Mouse (Mus musculus) forebrain, embryonic 14.5 days (tissue): ENCODE data around the gene Btg3. TPM values are rescaled to one million over a fixed set of nuclear protein-coding genes. Genes with fewer than 3 reads are reported as not detected.

Experiments
- ATAC-seq: fragments of 200-750 bp; cut with Nextera tagmentation; 2 replicates; pipeline ENCODE4 v1.8.0; 2017; ENCODE audit warnings: mild to moderate bottlenecking, moderate library complexity
- DNase-seq: peaks from one replicate; pipeline ENCODE4 v3.0.0-alpha.2; 2015; ENCODE audit warnings: low spot score
- H3K27ac ChIP-seq: fragments of 300-500 bp; sonication (generic); 2 replicates; pipeline ENCODE4 v1.5.1; 2014; ENCODE audit warnings: low read depth, mild to moderate bottlenecking, control low read depth, low read length, moderate library complexity
- H3K27me3 ChIP-seq: fragments of 300-500 bp; sonication (generic); replicated peaks from 2 replicates; pipeline ENCODE4 v1.6.1; 2014; ENCODE audit warnings: low read length, control low read depth, mixed read lengths; ENCODE audit not compliant: control insufficient read depth, insufficient read depth
- H3K36me3 ChIP-seq: fragments of 300-500 bp; sonication (generic); 2 replicates; pipeline ENCODE4 v1.6.1; 2014; ENCODE audit warnings: low read length, control low read depth; ENCODE audit not compliant: control insufficient read depth, insufficient read depth
- H3K4me1 ChIP-seq: fragments of 300-500 bp; sonication (generic); 2 replicates; pipeline ENCODE4 v1.6.1; 2014; ENCODE audit warnings: antibody characterized with exemption, low read length, control low read depth; ENCODE audit not compliant: control insufficient read depth, insufficient read depth
- H3K4me2 ChIP-seq: fragments of 300-500 bp; sonication (generic); 2 replicates; pipeline ENCODE4 v1.6.1; 2014; ENCODE audit warnings: mild to moderate bottlenecking, control low read depth, low read length
- H3K4me3 ChIP-seq: fragments of 300-500 bp; sonication (generic); 2 replicates; pipeline ENCODE4 v1.5.1; 2014; ENCODE audit warnings: low read depth, low read length, control low read depth
- H3K9ac ChIP-seq: fragments of 300-500 bp; sonication (generic); 2 replicates; pipeline ENCODE4 v1.6.1; 2014; ENCODE audit warnings: mild to moderate bottlenecking, low read length, control low read depth, moderate library complexity
- H3K9me3 ChIP-seq: fragments of 300-500 bp; sonication (generic); replicated peaks from 2 replicates; pipeline ENCODE4 v1.6.1; 2016; ENCODE audit warnings: low read length, control low read depth, mixed read lengths; ENCODE audit not compliant: control insufficient read depth
- WGBS: fragments of 180-500 bp; shearing (Covaris S2); extraction: QIAGEN DNeasy Blood & Tissue Kit; methylation state at CpG from one replicate; pipeline ENCODE4 v1.1.7; 2014; 5-methylcytosine and 5-hydroxymethylcytosine counted together
- polyA plus RNA-seq: library from polyadenylated mRNA; unstranded; fragments of >200 nt; fragmentation: Nextera tagmentation; extraction: Ambion mirVana; gene quantifications from 2 replicates; pipeline ENCODE4 v1.2.1, GENCODE M21; 2014

Gene Btg3
- polyA plus RNA-seq, 1 experiment from 2014 or later = 22.5 TPM

DNA sequence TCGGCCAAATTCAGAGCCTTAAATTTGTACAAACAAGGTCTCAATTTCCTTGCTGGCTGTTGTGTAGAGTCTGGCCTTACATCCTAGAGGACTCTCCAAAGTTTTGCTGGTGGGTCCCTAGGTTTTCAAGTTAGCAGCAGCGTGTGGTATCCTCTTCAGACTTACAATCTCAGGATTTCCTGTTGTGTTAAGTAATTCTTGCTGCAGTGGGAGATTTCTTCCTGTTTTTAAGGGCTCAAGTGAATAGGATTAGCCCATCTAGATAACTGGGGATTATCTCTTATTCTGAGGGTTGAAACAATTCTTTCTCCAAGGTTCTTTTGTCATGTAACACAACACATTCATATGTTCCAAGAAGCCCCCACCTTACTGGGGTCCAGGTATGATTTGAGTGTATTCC lies 14.4 kb upstream of the Btg3 start:
- no peaks in the 10 kb centered on the region for H3K36me3 ChIP-seq
- WGBS = 71% methylated on average over 2 of the region's 2 CpGs
- no peak overlapping the region for H3K4me3 ChIP-seq
- no peak for DNase-seq
- H3K9me3 ChIP-seq = no peaks in the 10 kb centered on the region
- H3K4me1 ChIP-seq = no peaks in the 10 kb centered on the region
- H3K27me3 ChIP-seq = no peaks in the 10 kb centered on the region
- no peak overlapping the region for H3K27ac ChIP-seq
- no peak overlapping the region for H3K4me2 ChIP-seq
- no peak for ATAC-seq
- no peak overlapping the region for H3K9ac ChIP-seq

DNA sequence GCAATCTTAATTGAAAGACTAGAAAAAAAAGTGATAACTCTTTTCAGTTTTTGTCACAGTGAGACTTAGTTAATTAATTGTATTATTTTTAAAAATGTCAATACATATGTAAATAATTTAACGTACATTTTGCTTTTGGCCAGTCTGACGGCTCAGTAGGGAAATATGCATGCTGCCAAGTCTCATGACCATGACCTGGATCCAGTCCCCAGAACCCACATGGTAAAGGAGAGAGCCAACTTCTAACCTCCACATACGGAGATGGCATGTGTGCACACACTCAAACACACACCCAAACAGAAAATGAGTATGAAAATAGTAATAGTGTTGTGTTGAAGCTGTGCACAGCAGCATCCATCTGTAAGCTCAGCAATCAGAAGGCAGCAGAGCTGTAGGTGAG lies 13.0 kb upstream of the Btg3 start:
- Histone ChIP-seq H3K36me3 (no peaks in the 10 kb centered on the region), H3K4me3 (no peak overlapping the region), H3K9ac (no peak overlapping the region), H3K27me3 (no peaks in the 10 kb centered on the region), H3K27ac (no peak overlapping the region), H3K4me1 (no peaks in the 10 kb centered on the region), H3K4me2 (no peak overlapping the region), H3K9me3 (no peaks in the 10 kb centered on the region)
- no peak for DNase-seq
- ATAC-seq = no peak
- 80% methylated on average over 3 of the region's 3 CpGs for WGBS

DNA sequence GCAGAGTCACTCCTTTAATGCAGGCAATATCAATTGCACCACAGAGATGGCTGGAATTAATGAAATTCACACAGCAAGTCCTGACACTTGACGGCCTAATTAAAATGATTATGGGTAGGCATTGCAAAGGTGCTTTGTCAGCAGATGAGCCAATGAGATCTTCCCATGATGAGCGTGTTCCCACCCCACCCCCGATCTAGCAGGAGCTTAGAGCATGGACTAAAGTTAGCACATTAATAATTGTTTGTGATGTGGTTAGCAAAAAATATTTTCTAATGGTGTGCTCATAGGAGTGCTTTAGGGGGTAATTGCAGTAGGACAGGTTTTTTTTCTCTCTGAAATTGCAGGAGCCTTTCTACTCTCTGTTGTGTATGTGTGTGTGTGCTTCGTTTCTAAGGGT lies 12.1 kb upstream of the Btg3 start:
- WGBS = 50% methylated on average over 4 of the region's 4 CpGs
- no peaks in the 10 kb centered on the region for H3K9me3 ChIP-seq

DNA sequence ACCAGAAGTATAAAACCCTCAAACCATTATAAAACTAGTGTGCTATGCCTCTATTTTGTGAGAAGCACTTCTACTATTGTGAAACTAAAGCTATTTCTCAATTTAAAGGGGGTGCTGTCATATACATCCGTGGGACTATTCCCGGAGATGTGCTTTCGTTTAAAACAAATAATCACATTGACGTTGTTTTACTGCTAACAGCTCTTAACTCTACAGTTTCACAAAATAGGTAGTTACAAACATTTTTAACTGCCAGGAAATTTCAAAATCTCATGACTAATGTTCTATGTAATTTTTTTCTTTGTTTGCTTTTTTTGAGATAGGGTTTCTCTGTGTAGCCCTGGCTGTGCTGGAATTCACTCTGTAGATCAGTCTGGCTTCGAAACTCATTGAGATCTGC lies 1.5 kb upstream of the Btg3 start:
- Histone ChIP-seq H3K4me2 (no peak overlapping the region), H3K27ac (no peak overlapping the region), H3K9ac (no peak overlapping the region), H3K36me3 (no peaks in the 10 kb centered on the region), H3K9me3 (no peaks in the 10 kb centered on the region), H3K27me3 (no peaks in the 10 kb centered on the region), H3K4me3 (no peak overlapping the region), H3K4me1 (no peaks in the 10 kb centered on the region)
- 94% methylated on average over 5 of the region's 5 CpGs for WGBS
- ATAC-seq (no peak), DNase-seq (no peak)

More for the DNA sequence above, 12.1 kb upstream of the Btg3 start:
- no peak overlapping the region for H3K4me2 ChIP-seq
- H3K4me1 ChIP-seq = no peaks in the 10 kb centered on the region
- no peak overlapping the region for H3K4me3 ChIP-seq
- H3K27me3 ChIP-seq = no peaks in the 10 kb centered on the region
- no peak overlapping the region for H3K9ac ChIP-seq
- DNase-seq = no peak
- no peaks in the 10 kb centered on the region for H3K36me3 ChIP-seq
- no peak for ATAC-seq
- H3K27ac ChIP-seq = no peak overlapping the region

DNA sequence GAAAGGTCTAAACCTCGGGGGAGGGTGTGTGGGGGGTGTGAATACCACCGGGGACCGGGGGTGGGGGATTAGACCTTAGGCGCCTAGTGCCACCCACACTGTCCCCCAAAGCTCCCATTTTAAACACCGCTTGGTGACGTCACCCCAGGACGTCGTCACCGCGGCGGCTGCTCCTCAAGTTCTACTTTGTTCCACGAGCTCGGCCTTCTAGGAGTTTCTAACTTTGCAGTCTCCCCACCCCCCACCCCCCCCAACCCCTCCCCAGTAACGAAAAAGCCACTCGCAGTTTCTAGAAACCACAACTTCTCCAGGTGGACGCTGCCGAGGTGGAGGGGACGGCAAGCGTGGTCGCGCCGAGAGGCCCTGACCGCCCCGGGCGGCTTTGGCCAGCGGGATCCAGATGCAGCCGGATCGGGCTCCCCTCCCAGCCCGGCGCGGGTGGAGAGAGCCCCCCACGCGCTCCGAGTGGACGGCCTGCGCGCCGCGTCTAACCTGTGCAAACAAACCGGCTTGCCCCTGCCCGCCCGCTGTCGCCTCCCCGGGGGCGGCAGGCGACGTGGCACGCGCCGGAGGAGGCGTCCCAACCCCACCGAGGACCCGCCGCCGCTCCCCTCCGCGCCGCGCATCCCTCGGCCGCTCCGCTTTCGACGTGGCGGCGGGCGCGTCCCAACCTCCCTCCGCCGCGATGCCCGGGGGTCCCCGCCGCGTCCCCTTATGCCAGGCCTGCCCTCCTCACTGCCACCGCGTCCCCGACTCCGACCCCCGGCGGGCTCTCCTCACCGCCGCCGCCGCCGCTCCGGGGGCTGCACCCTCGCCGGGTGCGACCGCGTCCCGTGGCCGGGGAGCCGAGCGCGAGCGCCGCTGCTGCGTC lies 936 bp downstream of the Btg3 start:
- Histone ChIP-seq H3K9ac (peak overlapping the region; percentile 75), H3K27ac (0 out of 2 replicates have a peak overlapping the region, but pooled peaks have one; percentile 2), H3K9me3 (no peaks in the 10 kb centered on the region), H3K36me3 (peaks cover 10% of the 10 kb centered on the region; the same call in 1 of the 2 replicates), H3K4me3 (peak overlapping the region; percentile 80), H3K27me3 (no peaks in the 10 kb centered on the region), H3K4me1 (no peaks in the 10 kb centered on the region), H3K4me2 (peak overlapping the region; percentile 63)
- WGBS = 1% methylated on average over 84 of the region's 100 CpGs
- peak; percentile 62 for DNase-seq
- peak; percentile 67 for ATAC-seq

DNA sequence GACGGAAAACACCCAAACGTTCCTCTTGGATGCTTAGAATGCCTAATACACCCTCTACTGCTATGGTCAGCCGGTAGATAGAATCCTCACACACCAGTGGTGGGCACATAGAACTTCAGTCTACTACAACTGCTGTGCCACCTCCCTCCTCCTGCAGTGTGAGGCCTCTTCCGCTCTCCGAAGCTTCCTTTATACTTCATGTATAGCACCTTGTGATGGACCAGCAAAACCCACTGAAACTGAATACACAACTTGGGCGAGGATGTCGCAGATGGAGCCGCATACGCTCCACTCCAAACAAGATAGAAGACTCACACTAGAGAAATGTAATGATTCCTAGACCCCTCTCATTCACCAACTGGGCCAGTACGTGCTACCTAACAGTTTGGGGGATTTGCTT lies 1.8 kb downstream of the Btg3 start:
- DNase-seq (no peak), ATAC-seq (no peak)
- Histone ChIP-seq H3K9me3 (no peaks in the 10 kb centered on the region), H3K4me2 (peak overlapping the region; percentile 63), H3K27me3 (no peaks in the 10 kb centered on the region), H3K4me1 (no peaks in the 10 kb centered on the region), H3K4me3 (peak overlapping the region; percentile 80), H3K36me3 (peaks cover 10% of the 10 kb centered on the region; the same call in 1 of the 2 replicates), H3K9ac (no peak overlapping the region), H3K27ac (no peak overlapping the region)
- 53% methylated on average over 10 of the region's 10 CpGs for WGBS

DNA sequence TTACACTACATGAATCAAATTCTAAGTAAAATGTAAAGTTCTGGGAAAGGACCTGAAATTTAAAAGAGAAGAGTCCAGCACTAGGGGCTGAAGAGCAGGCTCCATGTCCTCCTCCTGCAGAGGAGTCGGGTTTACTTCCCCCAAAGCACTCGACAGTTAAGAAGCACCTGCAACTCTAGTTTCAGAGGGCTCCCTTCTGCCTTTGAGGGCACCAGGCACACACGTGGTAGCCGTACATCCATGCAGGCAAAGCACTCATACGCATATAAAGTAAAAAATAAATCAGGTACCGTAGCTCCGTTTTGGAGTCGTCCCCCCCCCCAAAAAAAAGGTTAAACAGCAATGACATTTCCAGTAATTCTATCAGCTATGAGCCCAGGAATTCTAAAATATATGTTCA lies 3.2 kb downstream of the Btg3 start:
- no peak overlapping the region for H3K4me2 ChIP-seq
- no peak for ATAC-seq
- H3K9me3 ChIP-seq = no peaks in the 10 kb centered on the region
- H3K9ac ChIP-seq = no peak overlapping the region
- H3K4me3 ChIP-seq = no peak overlapping the region
- no peak overlapping the region for H3K27ac ChIP-seq
- no peaks in the 10 kb centered on the region for H3K4me1 ChIP-seq
- DNase-seq = no peak
- no peaks in the 10 kb centered on the region for H3K27me3 ChIP-seq
- peaks cover 18% of the 10 kb centered on the region for H3K36me3 ChIP-seq
- 80% methylated on average over 8 of the region's 8 CpGs for WGBS

DNA sequence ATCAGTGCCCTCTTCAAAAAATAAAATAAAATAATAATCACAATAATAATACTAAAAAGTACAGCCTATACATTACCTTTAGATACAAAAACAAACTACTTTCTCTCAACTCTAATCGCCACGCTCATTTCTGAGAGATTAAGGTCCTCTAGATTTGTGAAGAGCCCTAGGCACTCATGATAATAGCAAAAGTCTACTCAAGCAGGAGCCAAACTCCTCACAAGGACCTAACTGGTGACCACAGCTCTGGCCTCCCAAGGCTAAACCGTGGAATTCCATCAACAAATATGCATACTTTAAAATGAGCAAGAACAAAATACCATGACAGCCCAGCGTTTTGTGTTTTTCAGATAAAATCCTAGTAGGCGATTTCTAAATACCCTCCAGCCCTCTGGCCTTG lies 4.2 kb downstream of the Btg3 start:
- H3K27me3 ChIP-seq = no peaks in the 10 kb centered on the region
- H3K9ac ChIP-seq = no peak overlapping the region
- no peaks in the 10 kb centered on the region for H3K4me1 ChIP-seq
- no peak overlapping the region for H3K4me2 ChIP-seq
- WGBS = 96% methylated on average over 5 of the region's 5 CpGs
- no peak overlapping the region for H3K4me3 ChIP-seq
- no peaks in the 10 kb centered on the region for H3K9me3 ChIP-seq
- H3K27ac ChIP-seq = no peak overlapping the region
- DNase-seq (no peak), ATAC-seq (no peak)
- peaks cover 22% of the 10 kb centered on the region for H3K36me3 ChIP-seq

DNA sequence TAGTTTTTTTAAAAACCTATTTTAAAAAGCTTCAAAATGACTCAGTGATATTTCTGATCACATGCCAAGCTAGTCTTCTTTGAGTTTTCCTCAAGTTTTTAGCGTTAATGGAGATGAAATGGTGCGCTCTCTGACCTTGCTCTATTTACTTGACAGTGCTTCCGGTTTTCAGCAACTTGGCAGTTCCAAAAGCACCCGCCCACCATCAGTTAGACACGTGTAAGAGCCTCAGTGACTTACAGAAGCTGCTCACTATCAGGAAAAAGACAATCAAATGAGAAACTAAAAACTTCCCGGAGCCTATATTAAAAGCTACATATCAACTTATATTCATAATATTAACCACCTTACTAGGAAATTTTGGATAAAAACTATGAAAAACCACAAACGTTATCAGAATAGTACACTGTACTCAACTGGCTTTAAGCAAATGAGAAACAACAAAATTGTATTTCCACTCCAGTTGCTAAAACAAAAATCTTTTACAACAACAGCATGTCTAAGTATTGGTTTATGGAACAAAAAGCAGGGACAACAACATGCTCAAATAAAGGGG lies 5.4 kb downstream of the Btg3 start:
- Histone ChIP-seq H3K36me3 (peaks cover 30% of the 10 kb centered on the region), H3K4me1 (no peaks in the 10 kb centered on the region), H3K27ac (no peak overlapping the region), H3K9me3 (no peaks in the 10 kb centered on the region), H3K27me3 (no peaks in the 10 kb centered on the region), H3K9ac (no peak overlapping the region), H3K4me3 (no peak overlapping the region), H3K4me2 (no peak overlapping the region)
- DNase-seq (no peak), ATAC-seq (no peak)
- WGBS = 81% methylated on average over 7 of the region's 7 CpGs
